Mouse (Mus musculus) limb, embryonic 10.5 days (tissue): Measurements from ENCODE around the gene Hoxc11. TPM values are rescaled to one million over a fixed set of nuclear protein-coding genes. Genes with fewer than 3 reads are reported as not detected.

Experiments
- DNase-seq: peaks from one replicate; pipeline ENCODE4 v3.0.0-alpha.2; 2017; ENCODE audit warnings: low spot score
- H3K27ac ChIP-seq: fragments of 300-500 bp; sonication (generic); 2 replicates; pipeline ENCODE4 v1.5.1; 2016; ENCODE audit warnings: mild to moderate bottlenecking
- H3K27me3 ChIP-seq: fragments of 300-500 bp; sonication (generic); 2 replicates; pipeline ENCODE4 v1.6.1; 2016; ENCODE audit warnings: low read depth, mild to moderate bottlenecking; ENCODE audit not compliant: poor library complexity, severe bottlenecking
- H3K36me3 ChIP-seq: fragments of 300-500 bp; sonication (generic); 2 replicates; pipeline ENCODE4 v1.6.1; 2016; ENCODE audit warnings: mild to moderate bottlenecking, moderate library complexity
- H3K4me1 ChIP-seq: fragments of 300-500 bp; sonication (generic); 2 replicates; pipeline ENCODE4 v1.6.1; 2016
- H3K4me3 ChIP-seq: fragments of 300-500 bp; sonication (generic); 2 replicates; pipeline ENCODE4 v1.5.1; 2016; ENCODE audit warnings: mild to moderate bottlenecking, moderate library complexity
- H3K9me3 ChIP-seq: fragments of 300-500 bp; sonication (generic); replicated peaks from 2 replicates; pipeline ENCODE4 v1.6.1; 2016; ENCODE audit warnings: mild to moderate bottlenecking
- WGBS: fragments of 180-500 bp; shearing (Covaris S2); methylation state at CpG from one replicate; pipeline ENCODE4 v1.1.7; 2016; 5-methylcytosine and 5-hydroxymethylcytosine counted together
- polyA plus RNA-seq: library from polyadenylated mRNA; unstranded; fragments of >200 nt; fragmentation: Nextera tagmentation; extraction: Ambion mirVana; gene quantifications from 2 replicates; pipeline ENCODE4 v1.2.1, GENCODE M21; 2016

Gene Hoxc11
- polyA plus RNA-seq, 1 experiment from 2014 or later: 4.7 TPM

- Histone ChIP-seq H3K4me1 (peaks cover 28% of the 10 kb centered on the region), H3K36me3 (no peaks in the 10 kb centered on the region), H3K27ac (peak overlapping the region; percentile 8; the same call in 1 of the 2 replicates), H3K4me3 (0 out of 2 replicates have a peak overlapping the region, but pooled peaks have one; percentile 18), H3K27me3 (peaks cover 100% of the 10 kb centered on the region), H3K9me3 (no peaks in the 10 kb centered on the region)
- no peak for DNase-seq
- 10% methylated on average over 22 of the region's 22 CpGs for WGBS
Measured at GRCm38 (mm10) chr15:102945185-102946077, 8.8 kb upstream of the Hoxc11 start.

- H3K27ac ChIP-seq: peak overlapping the region; percentile 93; the same call in 1 of the 2 replicates
- peaks cover 100% of the 10 kb centered on the region for H3K27me3 ChIP-seq
- WGBS: under 1% methylated on average over 9 of the region's 9 CpGs
- no peaks in the 10 kb centered on the region for H3K9me3 ChIP-seq
- H3K36me3 ChIP-seq: no peaks in the 10 kb centered on the region
- no peak for DNase-seq
- H3K4me3 ChIP-seq: peak overlapping the region; percentile 40; the same call in 1 of the 2 replicates
- peaks cover 34% of the 10 kb centered on the region for H3K4me1 ChIP-seq
Measured at GRCm38 (mm10) chr15:102947276-102947675, 7.0 kb upstream of the Hoxc11 start.

GRCm38 (mm10) chr15:102948842-102949241 lies 5.4 kb upstream of the Hoxc11 start:
- Histone ChIP-seq H3K36me3 (no peaks in the 10 kb centered on the region), H3K27ac (peak overlapping the region; percentile 93), H3K9me3 (no peaks in the 10 kb centered on the region), H3K4me3 (peak overlapping the region; percentile 40), H3K27me3 (peaks cover 100% of the 10 kb centered on the region), H3K4me1 (peaks cover 23% of the 10 kb centered on the region; the same call in 1 of the 2 replicates)
- WGBS: 11% methylated on average over 2 of the region's 2 CpGs
- DNase-seq: no peak

- H3K4me3 ChIP-seq: peak overlapping the region; percentile 40
- peaks cover 26% of the 10 kb centered on the region for H3K4me1 ChIP-seq
- no peak for DNase-seq
- WGBS: 2% methylated on average over 20 of the region's 20 CpGs
- peak overlapping the region; percentile 93 for H3K27ac ChIP-seq
- peaks cover 100% of the 10 kb centered on the region for H3K27me3 ChIP-seq
- H3K36me3 ChIP-seq: no peaks in the 10 kb centered on the region
- no peaks in the 10 kb centered on the region for H3K9me3 ChIP-seq
Measured at GRCm38 (mm10) chr15:102949696-102950095, 4.5 kb upstream of the Hoxc11 start.

GRCm38 (mm10) chr15:102950877-102951276 lies 3.4 kb upstream of the Hoxc11 start:
- Histone ChIP-seq H3K4me3 (peak overlapping the region; percentile 40), H3K27ac (peak overlapping the region; percentile 93), H3K4me1 (peaks cover 32% of the 10 kb centered on the region), H3K27me3 (peaks cover 100% of the 10 kb centered on the region), H3K36me3 (no peaks in the 10 kb centered on the region), H3K9me3 (no peaks in the 10 kb centered on the region)
- no peak for DNase-seq
- 8% methylated on average over 2 of the region's 2 CpGs for WGBS

- Histone ChIP-seq H3K27ac (peak overlapping the region; percentile 93), H3K4me1 (peaks cover 57% of the 10 kb centered on the region), H3K36me3 (no peaks in the 10 kb centered on the region), H3K27me3 (peaks cover 100% of the 10 kb centered on the region), H3K4me3 (peak overlapping the region; percentile 57), H3K9me3 (no peaks in the 10 kb centered on the region)
- DNase-seq: no peak
- 2% methylated on average over 6 of the region's 6 CpGs for WGBS
Measured at GRCm38 (mm10) chr15:102953561-102953960, 666 bp upstream of the Hoxc11 start.

GRCm38 (mm10) chr15:102955007-102955382 lies 768 bp downstream of the Hoxc11 start:
- Histone ChIP-seq H3K4me3 (peak overlapping the region; percentile 57), H3K9me3 (no peaks in the 10 kb centered on the region), H3K36me3 (no peaks in the 10 kb centered on the region), H3K27ac (peak overlapping the region; percentile 93), H3K4me1 (peaks cover 60% of the 10 kb centered on the region), H3K27me3 (peaks cover 100% of the 10 kb centered on the region)
- DNase-seq: no peak
- WGBS: under 1% methylated on average over 28 of the region's 28 CpGs

- Histone ChIP-seq H3K4me1 (peaks cover 63% of the 10 kb centered on the region), H3K36me3 (no peaks in the 10 kb centered on the region), H3K4me3 (peak overlapping the region; percentile 57), H3K9me3 (no peaks in the 10 kb centered on the region), H3K27ac (peak overlapping the region; percentile 93), H3K27me3 (peaks cover 100% of the 10 kb centered on the region)
- WGBS: under 1% methylated on average over 40 of the region's 40 CpGs
- DNase-seq: peak; percentile 81
Measured at GRCm38 (mm10) chr15:102955833-102956640, 1.8 kb downstream of the Hoxc11 start.

- WGBS: under 1% methylated on average over 12 of the region's 12 CpGs
- Histone ChIP-seq H3K4me3 (peak overlapping the region; percentile 57), H3K36me3 (no peaks in the 10 kb centered on the region), H3K27ac (peak overlapping the region; percentile 93), H3K4me1 (peaks cover 70% of the 10 kb centered on the region), H3K27me3 (peaks cover 100% of the 10 kb centered on the region), H3K9me3 (no peaks in the 10 kb centered on the region)
- DNase-seq: no peak
Measured at GRCm38 (mm10) chr15:102956906-102957305, 2.7 kb downstream of the Hoxc11 start.

- peak overlapping the region; percentile 93 for H3K27ac ChIP-seq
- peaks cover 100% of the 10 kb centered on the region for H3K27me3 ChIP-seq
- no peak for DNase-seq
- peak overlapping the region; percentile 58 for H3K4me3 ChIP-seq
- H3K4me1 ChIP-seq: peaks cover 75% of the 10 kb centered on the region
- H3K9me3 ChIP-seq: no peaks in the 10 kb centered on the region
- no peaks in the 10 kb centered on the region for H3K36me3 ChIP-seq
- under 1% methylated on average over 13 of the region's 13 CpGs for WGBS
Measured at GRCm38 (mm10) chr15:102959663-102960191, 5.5 kb downstream of the Hoxc11 start.

GRCm38 (mm10) chr15:102961728-102962127 lies 7.5 kb downstream of the Hoxc11 start:
- Histone ChIP-seq H3K36me3 (no peaks in the 10 kb centered on the region), H3K27ac (peak overlapping the region; percentile 93), H3K9me3 (no peaks in the 10 kb centered on the region), H3K4me3 (peak overlapping the region; percentile 58), H3K4me1 (peaks cover 63% of the 10 kb centered on the region), H3K27me3 (peaks cover 100% of the 10 kb centered on the region)
- 3% methylated on average over 6 of the region's 6 CpGs for WGBS
- DNase-seq: no peak

GRCm38 (mm10) chr15:102962492-102962891 lies 8.3 kb downstream of the Hoxc11 start:
- Histone ChIP-seq H3K9me3 (no peaks in the 10 kb centered on the region), H3K4me3 (peak overlapping the region; percentile 58), H3K4me1 (peaks cover 63% of the 10 kb centered on the region), H3K27me3 (peaks cover 100% of the 10 kb centered on the region), H3K36me3 (no peaks in the 10 kb centered on the region), H3K27ac (peak overlapping the region; percentile 93)
- no peak for DNase-seq
- 2% methylated on average over 13 of the region's 13 CpGs for WGBS
